Comparison of ENCODE assay signal across 8 mouse cellular contexts in the genomic region with DNA sequence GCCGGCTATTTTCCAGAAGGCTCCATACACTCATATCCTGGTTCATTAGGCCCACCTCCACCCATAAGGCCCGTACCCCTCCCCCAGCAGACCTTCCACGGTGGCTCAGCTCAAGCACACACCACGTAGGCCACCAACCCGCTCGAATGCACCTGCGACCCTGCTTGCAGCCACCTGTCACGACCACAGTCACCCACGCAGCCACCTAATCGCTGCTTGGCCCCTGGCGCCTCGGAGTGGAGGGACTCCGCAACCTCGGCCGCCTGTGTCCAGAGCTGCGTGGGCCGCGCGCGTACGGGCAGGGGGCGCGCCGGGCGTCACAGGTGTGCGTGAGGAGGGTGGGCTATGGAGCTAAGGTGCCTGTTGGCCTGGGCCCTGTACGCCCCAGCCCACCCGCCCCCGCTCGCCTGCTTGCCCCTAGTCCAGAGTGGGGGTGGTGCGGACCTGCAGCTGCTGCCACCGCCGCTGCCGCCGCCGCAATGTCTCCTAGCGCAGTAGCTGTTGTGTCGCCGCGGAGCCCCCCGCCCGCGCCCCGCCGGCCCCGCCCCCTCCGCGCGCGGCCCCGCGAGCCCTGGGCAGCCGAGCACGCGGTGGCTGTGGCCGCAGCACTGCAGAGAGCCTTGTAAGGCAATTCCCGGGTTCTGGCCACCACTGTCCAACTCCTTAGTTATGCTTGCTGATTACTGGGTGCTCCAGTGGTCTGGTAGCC. TPM values are rescaled to one million over a fixed set of nuclear protein-coding genes. Genes with fewer than 3 reads are reported as not detected.
DNase-seq lines count a peak whose midpoint lies in the region; ATAC-seq and TF ChIP-seq lines count a peak whose summit lies in the region.

A gene (minus strand): TSS at position 543 of the 709 bp plus-strand sequence.

- WGBS in spleen, adult 2 months: 35% methylated on average over 56 of the region's 57 CpGs
- WGBS in heart, postnatal 0 days: 22% methylated on average over 49 of the region's 57 CpGs
- 19% methylated on average over 48 of the region's 57 CpGs for WGBS in limb, embryonic 11.5 days

- TF ChIP-seq EP300 in heart, postnatal 0 days (IDR thresholded peaks at IDR 0.05; ENCODE audit: low read depth): no peak

- H3K4me3 ChIP-seq in spleen, adult 2 months (ENCODE audit: extremely low read depth, insufficient read depth, insufficient read length): peak within 1 kb of the TSS; percentile 37
- H3K4me3 ChIP-seq in heart, postnatal 0 days (ENCODE audit: low read depth, low read length): peak within 1 kb of the TSS; percentile 49
- peak within 1 kb of the TSS; percentile 39 for H3K4me3 ChIP-seq in limb, embryonic 11.5 days (ENCODE audit: low read depth, low read length)

- no peaks in the 10 kb centered on the region for H3K9me3 ChIP-seq in heart, postnatal 0 days (replicated peaks; ENCODE audit: control insufficient read depth, low read length)
- H3K9me3 ChIP-seq in limb, embryonic 11.5 days (ENCODE audit: control insufficient read depth, low read length): no peaks in the 10 kb centered on the region

- peaks cover 3% of the 10 kb centered on the region for H3K4me1 ChIP-seq in spleen, adult 2 months (ENCODE audit: control insufficient read depth, insufficient read depth, insufficient read length)
- H3K4me1 ChIP-seq in heart, postnatal 0 days (ENCODE audit: control insufficient read depth, insufficient read depth): 0 out of 2 replicates have a peak, but pooled peaks cover 3% of the 10 kb centered on the region
- no peaks in the 10 kb centered on the region for H3K4me1 ChIP-seq in limb, embryonic 11.5 days (ENCODE audit: control insufficient read depth, insufficient read depth, low read length)

- H3K9ac ChIP-seq in heart, postnatal 0 days (replicated peaks; ENCODE audit: low read depth, low read length): peak within 1 kb of the TSS; percentile 55
- H3K9ac ChIP-seq in limb, embryonic 11.5 days (ENCODE audit: low read length): peak within 1 kb of the TSS; percentile 43; the same call in 1 of the 2 replicates

- DNase-seq in gastrocnemius, postnatal 10 days: no peak
- DNase-seq in gastrocnemius, adult 18-20 months (ENCODE audit: low spot score): no peak
- DNase-seq in spleen, adult 2 months (ENCODE audit: low read depth in 1 of 2, low spot score in 2 of 2): no peak
- DNase-seq in spleen, postnatal 36 days (ENCODE audit: low spot score in 2 of 2): no peak
- DNase-seq in heart, postnatal 0 days (ENCODE audit: low spot score): no peak
- DNase-seq in limb, embryonic 11.5 days (ENCODE audit: low spot score): peak; percentile 55
- peak; percentile 46 for DNase-seq in retina, embryonic 14.5 days (ENCODE audit: low spot score)

- peak; percentile 75 for ATAC-seq in heart, postnatal 0 days (ENCODE audit: insufficient read depth, low read depth)
- ATAC-seq in limb, embryonic 11.5 days (ENCODE audit: insufficient number of reproducible peaks, low FRiP score, low TSS enrichment, low read depth): peak; percentile 34
- ATAC-seq in megakaryocyte progenitor cell, adult 5-6 weeks (replicated peaks; ENCODE audit: poor library complexity): no peak

- no peak for TF ChIP-seq CTCF in spleen, adult 2 months (IDR thresholded peaks at IDR 0.05; ENCODE audit: extremely low read depth, insufficient read depth, insufficient read length, insufficient replicate concordance)
- TF ChIP-seq CTCF in heart, postnatal 0 days (IDR thresholded peaks at IDR 0.05; ENCODE audit: low read depth): no peak

- H3K27me3 ChIP-seq in spleen, adult 2 months (ENCODE audit: control insufficient read depth, insufficient read depth, low read length): no peaks in the 10 kb centered on the region
- no peaks in the 10 kb centered on the region for H3K27me3 ChIP-seq in heart, postnatal 0 days (ENCODE audit: control insufficient read depth, insufficient read depth, low read length)
- H3K27me3 ChIP-seq in limb, embryonic 11.5 days (ENCODE audit: control insufficient read depth, insufficient read depth, low read length): no peaks in the 10 kb centered on the region

- no peak within 1 kb of the TSS for H3K27ac ChIP-seq in spleen, adult 2 months (ENCODE audit: insufficient read depth, low read length)
- H3K27ac ChIP-seq in heart, postnatal 0 days (ENCODE audit: low read depth): no peak within 1 kb of the TSS
- no peak within 1 kb of the TSS for H3K27ac ChIP-seq in limb, embryonic 11.5 days (replicated peaks; ENCODE audit: low read depth, low read length)

- TF ChIP-seq POLR2A in spleen, adult 2 months (IDR thresholded peaks at IDR 0.05; ENCODE audit: low read depth, low read length): no peak

- peak within 1 kb of the TSS; percentile 77 for H3K4me2 ChIP-seq in heart, postnatal 0 days (ENCODE audit: low read depth, low read length)
- H3K4me2 ChIP-seq in limb, embryonic 11.5 days (ENCODE audit: low read depth, severe bottlenecking): peak within 1 kb of the TSS; percentile 70

- no peaks in the 10 kb centered on the region for H3K36me3 ChIP-seq in spleen, adult 2 months (ENCODE audit: control insufficient read depth, insufficient read depth, low read length)
- H3K36me3 ChIP-seq in heart, postnatal 0 days (replicated peaks; ENCODE audit: control insufficient read depth, insufficient read depth, low read length): no peaks in the 10 kb centered on the region
- no peaks in the 10 kb centered on the region for H3K36me3 ChIP-seq in limb, embryonic 11.5 days (ENCODE audit: control insufficient read depth, insufficient read depth, low read length)

RNA-seq across cellular contexts. Expression of the gene that starts here (rescaled TPM):
- 10 to 100 TPM; 13.1 to 15.1 TPM for total RNA-seq in gastrocnemius, postnatal 10 days (2021)
- total RNA-seq in gastrocnemius, adult 18-20 months (2021): 10 to 100 TPM in 1 of 2 experiments, 1 to 10 TPM in 1; 8.6 to 11.6 TPM
- polyA plus RNA-seq in spleen, adult 2 months (2012; rRNA removed): 2.8 and 3.2 TPM in 2 replicates
- 2.7 and 14.8 TPM in 2 replicates for total RNA-seq in heart, postnatal 0 days (2014; rRNA removed; ENCODE audit: low replicate concordance)
- 9.9 and 12.0 TPM in 2 replicates for polyA plus RNA-seq in heart, postnatal 0 days (2015; fragmentation: Nextera tagmentation; extraction: Ambion mirVana)
- polyA plus RNA-seq in limb, embryonic 11.5 days (2014; fragmentation: Nextera tagmentation; extraction: Ambion mirVana): 12.3 and 13.1 TPM in 2 replicates
- 0.71 and 1.2 TPM in 2 replicates for total RNA-seq in megakaryocyte progenitor cell, adult 5-6 weeks (2015)
- 0.21 TPM in 1 of 2 replicates, not detected in the other for total RNA-seq in megakaryocyte progenitor cell, adult 5-6 weeks (2017)

Comparison
In these comparisons a context has a peak if more than half of its experiments do, and no peak if none do; other contexts are left out.
1. DNase-seq: peak in limb, embryonic 11.5 days (single experiment) and retina, embryonic 14.5 days (single experiment); none in gastrocnemius, postnatal 10 days (single experiment), gastrocnemius, adult 18-20 months (single experiment), spleen, adult 2 months (0 of 2), spleen, postnatal 36 days (0 of 2) and heart, postnatal 0 days (single experiment).
2. Peak in every context shown above with its lines, with median percentiles within 50 percentile points of each other: H3K4me3 ChIP-seq.